Mouse (Mus musculus): ENCODE data around the gene Oprm1. TPM values are rescaled to one million over a fixed set of nuclear protein-coding genes. Genes with fewer than 3 reads are reported as not detected.

The Oprm1 gene
- polyA plus RNA-seq, 1 experiment from 2014 or later = not detected

GRCm38 (mm10) chr10:7062993-7063392, 304.7 kb downstream of the Oprm1 start:
- H3K36me3 ChIP-seq (ENCODE audit: inconsistent target) = no peaks in the 10 kb centered on the region
- H3K79me2 ChIP-seq (ENCODE audit: inconsistent target) = no peaks in the 10 kb centered on the region
- no peak overlapping the region for H3K4me3 ChIP-seq (ENCODE audit: inconsistent target)
- WGBS (ENCODE audit: missing documents) = 3% methylated on average over 7 of the region's 7 CpGs
- H3K27ac ChIP-seq = peak overlapping the region; percentile 10; the same call in 1 of the 2 replicates

- H3K4me3 ChIP-seq (ENCODE audit: inconsistent target) = no peak overlapping the region
- no peaks in the 10 kb centered on the region for H3K36me3 ChIP-seq (ENCODE audit: inconsistent target)
- H3K79me2 ChIP-seq (ENCODE audit: inconsistent target) = no peaks in the 10 kb centered on the region
- 33% methylated on average over 9 of the region's 9 CpGs for WGBS (ENCODE audit: missing documents)
- H3K27ac ChIP-seq = peak overlapping the region; percentile 10; the same call in 1 of the 2 replicates
Observed at GRCm38 (mm10) chr10:7063752-7064457, 305.6 kb downstream of the Oprm1 start.

DNA sequence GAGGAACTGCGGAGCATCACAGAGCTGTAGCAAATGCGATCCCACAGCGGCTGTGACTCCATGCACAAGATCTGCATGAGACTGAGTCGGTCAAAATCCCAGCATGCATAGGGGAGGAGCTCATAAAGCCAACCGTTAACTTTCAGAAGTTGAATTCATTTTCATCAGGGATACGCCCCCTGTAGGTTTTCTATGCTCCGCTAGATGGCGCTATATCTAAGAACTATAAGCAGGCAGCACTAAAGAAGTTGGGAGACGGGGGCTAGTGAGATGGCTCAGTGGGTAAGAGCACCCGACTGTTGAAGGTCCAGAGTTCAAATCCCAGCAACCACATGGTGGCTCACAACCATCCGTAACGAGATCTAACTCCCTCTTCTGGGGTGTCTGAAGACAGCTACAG, 310.3 kb downstream of the Oprm1 start:
- Histone ChIP-seq H3K79me2 (ENCODE audit: inconsistent target) (no peaks in the 10 kb centered on the region), H3K36me3 (ENCODE audit: inconsistent target) (no peaks in the 10 kb centered on the region), H3K27ac (no peak overlapping the region), H3K4me3 (ENCODE audit: inconsistent target) (no peak overlapping the region)
- whole genome bisulfite sequencing (ENCODE audit: missing documents) = 76% methylated on average over 10 of the region's 12 CpGs

GRCm38 (mm10) chr10:7069090-7069489, 310.8 kb downstream of the Oprm1 start:
- Histone ChIP-seq H3K79me2 (ENCODE audit: inconsistent target) (no peaks in the 10 kb centered on the region), H3K4me3 (ENCODE audit: inconsistent target) (no peak overlapping the region), H3K27ac (no peak overlapping the region), H3K36me3 (ENCODE audit: inconsistent target) (no peaks in the 10 kb centered on the region)
- WGBS (ENCODE audit: missing documents) = 81% methylated on average over 2 of the region's 2 CpGs

GRCm38 (mm10) chr10:7070100-7070835, 312.0 kb downstream of the Oprm1 start:
- H3K4me3 ChIP-seq (ENCODE audit: inconsistent target) = no peak overlapping the region
- H3K27ac ChIP-seq = no peak overlapping the region
- 80% methylated on average over 8 of the region's 8 CpGs for WGBS (ENCODE audit: missing documents)
- H3K79me2 ChIP-seq (ENCODE audit: inconsistent target) = no peaks in the 10 kb centered on the region
- H3K36me3 ChIP-seq (ENCODE audit: inconsistent target) = no peaks in the 10 kb centered on the region

GRCm38 (mm10) chr10:7070924-7071323, 312.6 kb downstream of the Oprm1 start:
- no peaks in the 10 kb centered on the region for H3K79me2 ChIP-seq (ENCODE audit: inconsistent target)
- no peak overlapping the region for H3K27ac ChIP-seq
- no peaks in the 10 kb centered on the region for H3K36me3 ChIP-seq (ENCODE audit: inconsistent target)
- no peak overlapping the region for H3K4me3 ChIP-seq (ENCODE audit: inconsistent target)
- WGBS (ENCODE audit: missing documents) = 89% methylated on average over 5 of the region's 5 CpGs

GRCm38 (mm10) chr10:7074231-7074630, 315.9 kb downstream of the Oprm1 start:
- WGBS (ENCODE audit: missing documents) = 73% methylated on average over 2 of the region's 2 CpGs
- no peak overlapping the region for H3K27ac ChIP-seq
- H3K36me3 ChIP-seq (ENCODE audit: inconsistent target) = no peaks in the 10 kb centered on the region
- no peak overlapping the region for H3K4me3 ChIP-seq (ENCODE audit: inconsistent target)
- no peaks in the 10 kb centered on the region for H3K79me2 ChIP-seq (ENCODE audit: inconsistent target)

- Histone ChIP-seq H3K4me3 (ENCODE audit: inconsistent target) (no peak overlapping the region), H3K27ac (no peak overlapping the region), H3K79me2 (ENCODE audit: inconsistent target) (no peaks in the 10 kb centered on the region), H3K36me3 (ENCODE audit: inconsistent target) (no peaks in the 10 kb centered on the region)
- WGBS (ENCODE audit: missing documents) = 100% methylated on average over 2 of the region's 2 CpGs
Observed at GRCm38 (mm10) chr10:7075661-7076060, 317.4 kb downstream of the Oprm1 start.

GRCm38 (mm10) chr10:7076201-7076600, 317.9 kb downstream of the Oprm1 start:
- H3K27ac ChIP-seq = no peak overlapping the region
- H3K79me2 ChIP-seq (ENCODE audit: inconsistent target) = no peaks in the 10 kb centered on the region
- 8% methylated on average over 8 of the region's 8 CpGs for WGBS (ENCODE audit: missing documents)
- H3K36me3 ChIP-seq (ENCODE audit: inconsistent target) = no peaks in the 10 kb centered on the region
- no peak overlapping the region for H3K4me3 ChIP-seq (ENCODE audit: inconsistent target)

DNA sequence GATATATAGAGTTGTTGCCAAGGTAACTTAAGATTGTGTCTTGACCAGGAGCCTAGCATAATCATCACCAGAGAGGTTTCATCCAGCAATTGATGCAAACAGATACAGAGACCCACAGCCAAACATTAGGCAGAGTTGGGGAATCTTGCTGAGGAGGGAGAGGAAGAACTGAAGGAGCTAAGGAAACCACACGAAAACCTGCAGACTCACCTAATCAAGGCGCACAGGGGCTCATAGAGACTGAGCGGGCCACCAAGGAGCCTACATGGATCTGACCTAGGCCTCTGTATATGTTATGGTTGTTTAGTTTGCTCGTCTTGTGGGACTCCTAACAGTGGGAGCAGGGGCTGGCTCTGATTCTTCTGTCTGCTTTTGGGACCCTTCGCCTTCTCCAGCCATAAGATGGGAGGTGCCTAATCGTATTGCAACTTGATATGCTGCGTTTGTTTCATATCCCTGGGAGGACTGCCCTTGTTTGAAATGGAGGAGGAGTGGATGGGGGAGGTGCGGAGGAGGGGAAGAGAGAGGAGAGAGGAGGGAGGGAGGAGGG, 318.4 kb downstream of the Oprm1 start:
- H3K79me2 ChIP-seq (ENCODE audit: inconsistent target) = no peaks in the 10 kb centered on the region
- no peaks in the 10 kb centered on the region for H3K36me3 ChIP-seq (ENCODE audit: inconsistent target)
- WGBS (ENCODE audit: missing documents) = 75% methylated on average over 7 of the region's 8 CpGs
- no peak overlapping the region for H3K4me3 ChIP-seq (ENCODE audit: inconsistent target)
- no peak overlapping the region for H3K27ac ChIP-seq

DNA sequence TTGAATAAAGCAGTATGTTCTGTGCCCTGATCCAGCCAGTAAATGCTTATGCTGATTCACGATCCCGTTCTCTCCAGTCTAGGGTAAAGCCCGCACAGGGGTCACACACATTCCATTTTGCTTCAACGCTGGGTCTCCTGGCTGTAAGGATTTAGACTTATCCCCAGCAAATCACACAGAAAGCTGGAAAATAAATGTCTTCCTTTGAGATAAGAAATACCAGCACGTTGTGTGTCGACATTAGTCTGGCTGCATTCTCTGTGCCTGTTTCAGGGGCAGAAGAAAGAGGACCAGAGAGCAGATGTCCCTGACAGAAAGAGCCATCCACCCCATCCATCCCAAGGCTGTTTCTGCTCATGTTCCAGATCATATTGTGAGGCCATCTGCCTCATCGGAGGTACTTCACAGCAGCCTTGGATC, 319.1 kb downstream of the Oprm1 start:
- Histone ChIP-seq H3K4me3 (ENCODE audit: inconsistent target) (no peak overlapping the region), H3K79me2 (ENCODE audit: inconsistent target) (no peaks in the 10 kb centered on the region), H3K27ac (no peak overlapping the region), H3K36me3 (ENCODE audit: inconsistent target) (no peaks in the 10 kb centered on the region)
- 95% methylated on average over 7 of the region's 7 CpGs for WGBS (ENCODE audit: missing documents)

DNA sequence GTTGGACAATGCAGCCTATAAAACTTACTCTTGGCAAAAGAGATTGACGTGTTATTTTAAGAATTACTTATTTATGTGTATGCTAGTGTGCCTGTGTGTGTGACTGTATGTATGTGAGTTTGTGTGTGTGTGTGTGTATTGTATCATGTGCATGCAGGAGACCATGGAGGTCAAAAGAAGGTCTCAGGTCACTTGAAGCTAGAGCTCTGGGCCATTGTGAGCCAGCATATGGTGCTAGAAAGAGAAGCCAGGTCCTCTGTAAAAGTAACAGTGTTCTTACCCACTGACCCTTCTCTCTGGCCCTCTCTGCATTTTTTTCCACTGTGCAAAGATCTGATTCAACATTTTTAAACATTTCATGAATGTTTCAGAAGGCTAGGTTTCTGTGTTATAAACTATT, 319.7 kb downstream of the Oprm1 start:
- 100% methylated on average over 1 of the region's 1 CpGs for WGBS (ENCODE audit: missing documents)
- Histone ChIP-seq H3K27ac (no peak overlapping the region), H3K79me2 (ENCODE audit: inconsistent target) (no peaks in the 10 kb centered on the region), H3K36me3 (ENCODE audit: inconsistent target) (no peaks in the 10 kb centered on the region), H3K4me3 (ENCODE audit: inconsistent target) (no peak overlapping the region)
